Mouse (Mus musculus) mouse trophoblast stem cell (cell line): ENCODE data around the gene Mms22l.
"Not testable (repeated sequence)": the region's sequence is repeated elsewhere in the genome, so short reads cannot be mapped to it uniquely, and the experiment has no call there.

Experiments
- in situ Hi-C, 2 experiments: fragments of 300-500 bp; cut with MseI, MboI; formaldehyde crosslinking; loops; 2 replicates in 1 of 2; 3 replicates in 1 of 2; pipeline ENCODE4 v1.15.1; 2025

The Mms22l gene

GRCm38 (mm10) chr4:24496116-24496952 lies at the start of gene Mms22l:
Gene Mms22l (plus strand): TSS chr4:24496451.
- in situ Hi-C loops: no loop called here

- in situ Hi-C loops: not testable (repeated sequence)
Observed at GRCm38 (mm10) chr4:24484046-24484445, 12.2 kb upstream of the Mms22l start.

GRCm38 (mm10) chr4:24496953-24497319 lies 685 bp downstream of the Mms22l start:
- in situ Hi-C loops: no loop called here

GRCm38 (mm10) chr4:24509195-24509594 lies 12.9 kb downstream of the Mms22l start:
- in situ Hi-C loops: no loop called here

- in situ Hi-C loops: no loop called here
Observed at GRCm38 (mm10) chr4:24536989-24537388, 40.7 kb downstream of the Mms22l start.

- in situ Hi-C loops: no loop called here
Observed at GRCm38 (mm10) chr4:24543421-24543820, 47.2 kb downstream of the Mms22l start.

GRCm38 (mm10) chr4:24544677-24545151 lies 48.5 kb downstream of the Mms22l start:
- in situ Hi-C loops: no loop called here

- in situ Hi-C loops: no loop called here
Observed at GRCm38 (mm10) chr4:24556116-24556820, 60.0 kb downstream of the Mms22l start.

GRCm38 (mm10) chr4:24557149-24557548 lies 60.9 kb downstream of the Mms22l start:
- in situ Hi-C loops: no loop called here

- in situ Hi-C loops: no loop called here
Observed at GRCm38 (mm10) chr4:24568026-24568425, 71.8 kb downstream of the Mms22l start.

GRCm38 (mm10) chr4:24568989-24569556 lies 72.8 kb downstream of the Mms22l start:
- in situ Hi-C loops: no loop called here

- in situ Hi-C loops: no loop called here
Observed at GRCm38 (mm10) chr4:24574276-24574675, 78.0 kb downstream of the Mms22l start.

GRCm38 (mm10) chr4:24577594-24577993 lies 81.3 kb downstream of the Mms22l start:
- in situ Hi-C loops: no loop called here

GRCm38 (mm10) chr4:24582295-24582694 lies 86.0 kb downstream of the Mms22l start:
- in situ Hi-C loops: no loop called here

GRCm38 (mm10) chr4:24583997-24584396 lies 87.7 kb downstream of the Mms22l start:
- in situ Hi-C loops: no loop called here

- in situ Hi-C loops: no loop called here
Observed at GRCm38 (mm10) chr4:24594824-24595223, 98.6 kb downstream of the Mms22l start.

- in situ Hi-C loops: no loop called here
Observed at GRCm38 (mm10) chr4:24596942-24597611, 100.8 kb downstream of the Mms22l start.

- in situ Hi-C loops: no loop called here
Observed at GRCm38 (mm10) chr4:24598637-24599036, 102.4 kb downstream of the Mms22l start.

GRCm38 (mm10) chr4:24601711-24602110 lies 105.5 kb downstream of the Mms22l start:
- in situ Hi-C loops: no loop called here

GRCm38 (mm10) chr4:24609085-24609484 lies 112.8 kb downstream of the Mms22l start:
- in situ Hi-C loops: no loop called here

- in situ Hi-C loops: no loop called here
Observed at GRCm38 (mm10) chr4:24609564-24609963, 113.3 kb downstream of the Mms22l start.

GRCm38 (mm10) chr4:24620005-24620404 lies 123.8 kb downstream of the Mms22l start:
- in situ Hi-C loops: no loop called here
